Mouse (Mus musculus): ENCODE results near the gene Cep128. TPM values are rescaled to one million over a fixed set of nuclear protein-coding genes. Genes with fewer than 3 reads are reported as not detected.

Cep128 gene
- total RNA-seq, 1 experiment from 2014 or later = 18.7 TPM

DNA sequence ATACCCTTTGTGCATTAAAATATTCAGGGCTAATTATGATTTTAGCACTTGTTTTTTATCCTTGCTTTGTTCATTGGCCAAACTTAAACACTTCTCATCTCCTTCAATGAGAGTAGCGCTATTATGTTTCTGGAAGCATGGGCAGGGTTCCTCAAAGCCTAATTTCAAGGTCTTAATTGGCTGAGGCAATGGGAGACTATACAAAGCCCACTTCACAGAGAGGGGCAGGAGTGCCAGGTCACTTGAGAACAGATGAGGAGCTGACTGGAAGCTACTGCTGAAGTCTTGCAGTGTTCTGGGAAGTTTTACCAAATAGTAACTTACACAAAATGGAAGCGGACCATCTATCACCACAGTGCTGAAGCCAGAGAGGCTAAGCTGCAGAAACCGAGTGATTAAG, 179.9 kb downstream of the Cep128 start:
- no peak for ATAC-seq (ENCODE audit: extremely low read depth, insufficient number of reproducible peaks, low FRiP score, poor library complexity, severe bottlenecking)

DNA sequence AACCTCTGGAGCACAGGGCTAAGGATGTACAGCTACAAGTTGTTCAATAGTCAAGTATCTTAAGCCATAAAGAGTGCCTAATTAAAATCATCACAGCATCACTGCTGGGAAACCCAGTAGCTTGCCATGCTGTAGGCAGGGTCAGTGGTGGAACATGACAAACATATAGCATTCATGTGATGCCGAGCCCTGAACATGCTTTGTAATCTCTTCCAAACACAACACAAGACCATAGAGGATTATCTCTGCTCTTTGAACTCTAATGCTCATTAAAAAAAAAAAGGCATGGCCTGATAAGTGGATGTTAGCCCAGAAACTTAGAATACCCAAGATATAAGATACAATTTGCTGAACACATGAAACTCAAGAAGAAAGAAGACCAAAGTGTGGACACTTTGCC, 181.7 kb downstream of the Cep128 start:
- no peak for ATAC-seq (ENCODE audit: extremely low read depth, insufficient number of reproducible peaks, low FRiP score, poor library complexity, severe bottlenecking)

DNA sequence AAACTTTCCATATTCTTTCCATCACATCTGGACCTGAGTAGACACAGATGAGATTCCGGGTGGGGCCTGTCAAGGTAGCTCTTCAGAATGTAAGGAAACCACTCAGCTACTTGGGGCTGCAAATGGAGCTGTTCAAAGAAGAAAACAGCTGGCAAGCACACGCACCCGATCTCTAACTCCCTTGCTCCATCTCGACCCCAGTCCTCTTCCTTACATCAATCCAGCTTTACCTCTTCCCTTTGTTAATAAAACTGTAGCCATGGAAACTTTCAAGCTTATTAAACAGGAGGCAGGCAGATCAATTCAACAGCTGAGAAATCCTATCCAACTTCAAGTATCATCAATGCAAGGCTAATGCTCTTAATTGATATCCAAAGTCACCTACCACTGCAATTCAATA, 195.1 kb downstream of the Cep128 start:
- ATAC-seq (ENCODE audit: extremely low read depth, insufficient number of reproducible peaks, low FRiP score, poor library complexity, severe bottlenecking) = no peak

DNA sequence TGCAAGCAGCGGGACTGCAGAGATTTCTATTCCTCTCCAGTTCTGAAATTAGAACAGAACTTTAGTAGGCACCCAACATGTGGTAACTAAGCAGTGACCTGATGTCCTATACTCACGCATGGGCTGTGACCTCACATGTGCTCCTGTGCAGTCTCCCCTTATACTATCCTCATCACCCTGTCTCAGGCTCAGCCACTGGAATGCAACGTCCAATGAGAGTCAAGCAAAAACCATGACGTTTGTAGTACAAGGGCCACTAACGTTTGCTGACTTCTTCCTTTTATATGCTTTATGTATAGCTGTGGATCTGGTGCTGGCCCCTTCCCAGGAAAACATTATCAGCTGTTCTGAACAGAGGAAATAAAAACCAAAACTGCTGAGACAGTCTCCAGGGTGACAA, 198.6 kb downstream of the Cep128 start:
- no peak for ATAC-seq (ENCODE audit: extremely low read depth, insufficient number of reproducible peaks, low FRiP score, poor library complexity, severe bottlenecking)

DNA sequence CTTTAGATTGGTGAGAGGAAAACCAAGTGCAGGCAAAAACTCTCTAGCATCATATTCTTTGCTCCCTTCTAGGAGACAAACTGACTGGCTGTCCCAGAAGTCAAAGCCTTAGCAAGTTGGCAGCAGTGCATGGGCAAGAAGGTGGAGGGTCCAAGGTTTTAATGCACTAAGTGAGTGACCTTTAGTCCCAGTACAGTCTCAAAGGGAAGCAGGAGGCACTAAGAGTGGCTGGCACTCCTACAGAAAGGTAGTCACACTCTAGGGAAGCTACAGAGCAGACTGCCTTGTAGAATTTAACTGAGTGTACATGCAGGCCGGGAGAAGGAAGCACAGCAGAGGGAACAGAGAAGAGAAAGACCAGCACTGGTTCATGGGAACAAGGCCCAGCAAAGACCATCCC, 199.6 kb downstream of the Cep128 start:
- ATAC-seq (ENCODE audit: extremely low read depth, insufficient number of reproducible peaks, low FRiP score, poor library complexity, severe bottlenecking) = no peak

DNA sequence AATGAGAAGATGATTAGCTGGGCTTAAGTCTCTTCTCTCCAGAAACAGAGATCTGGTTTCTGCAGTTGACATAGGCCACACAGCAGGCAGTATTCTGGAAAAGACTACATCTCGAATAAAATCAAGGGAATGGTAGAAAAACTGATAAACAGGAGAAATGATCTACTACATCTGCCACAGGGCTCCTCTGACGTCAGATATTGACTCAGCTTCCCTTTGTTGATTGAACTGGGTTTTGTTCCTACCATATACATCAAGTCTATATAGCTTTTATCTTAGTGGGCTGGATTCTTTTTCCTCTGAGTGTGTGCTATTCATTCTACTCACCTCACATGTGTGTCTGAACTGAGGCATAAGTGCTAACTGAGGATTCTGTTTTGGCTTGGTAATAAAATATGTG, 200.3 kb downstream of the Cep128 start:
- no peak for ATAC-seq (ENCODE audit: extremely low read depth, insufficient number of reproducible peaks, low FRiP score, poor library complexity, severe bottlenecking)

DNA sequence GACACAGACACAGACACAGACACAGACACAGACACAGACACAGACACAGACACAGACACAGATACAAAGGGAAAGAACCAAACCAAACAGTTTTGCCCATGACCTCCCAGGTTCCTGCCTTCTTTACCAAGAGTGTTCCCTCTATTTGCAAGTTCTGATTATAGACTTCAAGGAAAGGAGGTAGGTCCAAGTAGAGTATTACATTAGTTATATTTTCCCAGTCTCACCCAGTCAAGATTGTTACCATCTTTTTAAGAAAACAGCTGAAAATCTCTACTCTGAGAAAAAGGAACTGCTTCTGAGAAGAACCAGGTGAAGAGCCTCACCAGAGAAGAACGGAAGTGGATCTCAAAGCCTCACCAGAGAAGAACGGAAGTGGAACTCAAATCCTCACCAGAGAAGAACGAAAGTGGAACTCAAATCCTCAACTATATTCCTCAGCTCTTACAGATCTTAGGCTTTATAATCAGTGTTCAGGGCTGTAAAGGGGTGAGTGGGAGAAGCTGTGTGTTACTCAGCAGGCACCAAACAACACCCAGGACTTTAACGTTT, 200.8 kb downstream of the Cep128 start:
- peak; percentile 91 for ATAC-seq (ENCODE audit: extremely low read depth, insufficient number of reproducible peaks, low FRiP score, poor library complexity, severe bottlenecking)

DNA sequence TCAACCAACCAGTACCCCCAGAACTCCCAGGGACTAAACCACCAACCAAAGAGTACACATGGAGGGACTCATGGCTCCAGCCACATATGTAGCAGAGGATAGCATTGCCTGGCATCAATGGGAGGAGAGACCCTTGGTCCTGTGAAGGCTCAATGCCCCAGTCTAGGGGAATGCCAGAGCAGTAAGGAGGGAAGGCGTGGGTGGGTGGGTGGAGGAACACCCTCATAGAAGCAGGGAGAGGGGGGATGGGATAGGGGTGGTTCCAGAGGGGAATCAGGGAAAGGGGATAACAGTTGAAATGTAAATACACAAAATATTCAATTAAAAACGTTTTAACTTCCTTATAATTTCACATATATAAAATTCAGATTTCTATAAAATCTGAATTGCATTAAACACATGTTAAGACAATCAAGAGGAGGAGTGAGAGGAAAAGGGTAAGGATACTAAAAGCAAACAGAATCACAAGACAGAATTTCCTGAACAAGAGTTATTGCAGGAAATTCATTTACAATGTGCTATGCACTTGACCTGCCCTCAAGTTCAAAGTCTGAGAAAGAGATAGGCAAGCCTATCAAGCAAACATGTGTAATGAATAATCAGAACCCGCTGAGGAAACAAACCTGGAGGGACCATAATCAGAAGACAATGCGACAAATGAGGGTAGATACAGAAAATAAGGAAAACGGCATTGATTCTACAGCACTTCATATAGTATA, 207.2 kb downstream of the Cep128 start:
- ATAC-seq (ENCODE audit: extremely low read depth, insufficient number of reproducible peaks, low FRiP score, poor library complexity, severe bottlenecking) = no peak

DNA sequence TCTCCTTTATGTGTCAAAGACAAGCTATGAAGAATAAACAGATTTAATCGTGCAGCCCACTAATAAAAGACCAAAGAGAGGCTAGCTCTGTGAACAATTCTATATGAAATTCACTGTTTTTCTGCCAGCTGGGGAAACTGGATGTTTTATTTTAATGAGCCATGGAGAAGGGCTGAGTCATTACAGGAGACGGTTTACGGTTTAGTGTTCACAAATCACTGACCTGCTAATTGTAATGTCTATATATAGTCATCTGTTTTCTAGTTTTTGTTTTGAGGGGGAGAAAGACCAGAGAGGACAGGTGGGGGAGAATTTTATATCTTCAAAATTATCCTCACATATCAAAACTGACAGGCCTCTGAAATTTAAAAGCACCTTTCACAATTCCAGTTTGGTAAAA, 212.6 kb downstream of the Cep128 start:
- ATAC-seq (ENCODE audit: extremely low read depth, insufficient number of reproducible peaks, low FRiP score, poor library complexity, severe bottlenecking) = no peak

DNA sequence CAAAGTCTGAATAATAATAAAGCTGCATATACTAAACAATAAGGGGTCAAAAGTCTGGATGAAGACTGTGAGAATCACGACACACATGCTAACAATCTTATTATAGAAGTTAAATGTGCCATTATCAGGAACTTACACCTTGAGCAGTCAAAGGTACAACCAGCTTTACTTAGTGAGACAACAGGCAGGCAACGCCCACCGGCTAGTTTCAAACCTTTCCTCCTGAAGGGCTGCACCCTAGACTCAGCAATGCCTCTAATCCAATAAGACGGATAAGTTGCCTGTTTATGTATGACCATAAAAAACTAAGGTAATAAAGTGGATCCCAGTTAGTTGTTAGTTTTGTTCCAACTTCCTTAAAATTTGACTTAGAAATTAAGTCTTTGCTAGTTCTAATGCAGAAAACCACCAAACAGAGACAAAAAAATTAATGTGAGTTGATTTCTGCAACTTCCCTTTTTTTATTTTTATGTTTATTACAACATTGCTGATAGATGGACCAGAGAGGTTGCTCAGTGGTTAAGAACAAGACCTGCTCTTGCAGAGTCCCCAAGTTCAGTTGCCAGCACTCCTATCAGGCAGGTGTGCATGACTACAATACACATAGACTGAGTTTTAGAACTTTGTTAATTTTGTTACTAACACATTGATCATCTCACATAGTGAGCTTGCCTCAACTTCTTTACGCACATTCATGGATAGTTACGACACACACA, 223.0 kb downstream of the Cep128 start:
- ATAC-seq (ENCODE audit: extremely low read depth, insufficient number of reproducible peaks, low FRiP score, poor library complexity, severe bottlenecking) = no peak

DNA sequence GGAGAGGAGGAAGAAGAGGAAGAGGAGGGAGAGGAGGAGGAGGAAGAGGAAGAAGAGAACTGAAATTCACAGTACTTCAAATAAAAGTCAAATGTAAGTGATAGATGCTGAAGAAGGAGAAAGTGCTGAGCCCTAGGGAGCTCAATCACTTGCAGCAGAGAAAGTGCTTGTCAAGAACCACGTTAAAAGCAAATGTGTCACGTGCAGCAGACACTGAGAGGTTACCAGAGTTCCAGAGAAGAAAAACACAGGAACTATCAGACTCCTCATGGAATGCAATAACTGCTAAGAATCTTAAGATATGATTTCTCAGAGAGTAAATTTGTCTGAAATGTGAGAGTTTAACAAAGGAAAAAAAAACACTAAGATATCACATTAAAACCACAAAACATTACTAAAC, 225.7 kb downstream of the Cep128 start:
- no peak for ATAC-seq (ENCODE audit: extremely low read depth, insufficient number of reproducible peaks, low FRiP score, poor library complexity, severe bottlenecking)

DNA sequence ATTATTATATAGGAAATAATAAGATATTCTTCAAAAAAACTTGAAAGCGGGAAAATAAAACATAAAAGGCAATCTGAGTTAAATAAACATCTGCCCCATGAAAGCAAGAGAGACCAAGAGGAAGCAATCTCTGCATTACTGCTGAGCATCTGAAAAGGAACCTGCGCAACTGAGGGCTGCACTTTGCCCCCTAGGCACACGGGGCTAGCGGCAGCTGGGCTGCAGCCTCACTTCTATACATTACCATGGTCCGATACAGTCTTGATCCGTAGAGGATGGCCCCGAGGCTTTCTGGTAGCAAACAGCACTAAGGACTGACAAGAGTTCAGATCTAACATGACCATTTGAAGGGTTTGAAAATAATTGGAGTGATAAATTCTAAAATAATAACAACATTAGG, 230.2 kb downstream of the Cep128 start:
- no peak for ATAC-seq (ENCODE audit: extremely low read depth, insufficient number of reproducible peaks, low FRiP score, poor library complexity, severe bottlenecking)

DNA sequence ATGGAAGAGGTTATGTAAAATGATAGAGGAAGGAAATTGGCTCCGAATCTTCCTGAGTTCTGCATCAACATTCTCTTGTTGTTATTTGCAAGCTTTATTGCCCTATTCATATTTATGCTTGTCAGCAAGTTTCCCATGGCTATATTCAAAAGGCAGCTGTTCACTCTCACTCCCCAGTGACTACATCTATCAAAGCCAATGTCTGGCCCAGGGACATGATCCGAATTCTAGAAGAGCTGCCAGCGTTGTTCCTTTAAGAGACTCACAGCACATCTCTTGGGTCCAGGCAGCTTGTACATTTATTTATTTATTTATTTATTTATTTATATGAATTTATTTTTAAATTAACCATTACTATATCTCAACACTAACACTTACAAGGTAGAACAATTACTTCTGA, 235.1 kb downstream of the Cep128 start:
- no peak for ATAC-seq (ENCODE audit: extremely low read depth, insufficient number of reproducible peaks, low FRiP score, poor library complexity, severe bottlenecking)

DNA sequence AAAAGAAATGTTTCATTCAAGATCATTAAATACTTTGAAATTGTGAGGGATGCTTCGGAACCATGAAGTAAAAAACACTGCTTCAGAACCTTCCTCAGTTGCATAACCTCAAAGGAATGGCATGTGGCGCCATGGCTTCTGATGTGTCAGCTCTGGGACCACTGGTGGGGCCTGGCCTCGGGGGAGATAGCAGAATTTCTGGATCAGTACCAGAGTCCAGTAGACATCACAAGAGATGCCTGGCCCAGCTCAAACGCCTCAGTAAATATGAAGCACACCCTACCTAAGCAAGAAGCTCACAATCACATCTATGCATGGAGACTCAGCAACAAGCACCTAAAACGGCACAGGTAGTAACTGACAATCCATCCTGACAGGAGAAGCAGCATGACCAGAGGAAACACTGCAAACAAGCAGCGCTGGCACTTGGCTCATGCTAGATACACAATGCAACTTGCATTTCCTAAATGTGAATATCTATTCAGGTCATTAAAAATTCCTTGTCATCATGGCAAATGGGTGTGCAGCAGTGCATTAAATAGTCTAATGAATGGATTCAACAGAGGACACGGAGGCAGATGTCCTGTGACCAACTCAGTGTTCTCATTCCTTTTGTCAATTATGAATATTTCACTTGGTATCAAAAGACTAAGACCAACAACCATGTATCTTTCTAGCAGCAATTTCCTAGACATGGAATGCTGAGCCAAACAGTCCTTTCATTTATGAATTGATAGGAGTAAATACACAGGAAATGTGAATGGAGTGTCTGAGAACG, 249.3 kb downstream of the Cep128 start:
- ATAC-seq (ENCODE audit: extremely low read depth, insufficient number of reproducible peaks, low FRiP score, poor library complexity, severe bottlenecking) = no peak

DNA sequence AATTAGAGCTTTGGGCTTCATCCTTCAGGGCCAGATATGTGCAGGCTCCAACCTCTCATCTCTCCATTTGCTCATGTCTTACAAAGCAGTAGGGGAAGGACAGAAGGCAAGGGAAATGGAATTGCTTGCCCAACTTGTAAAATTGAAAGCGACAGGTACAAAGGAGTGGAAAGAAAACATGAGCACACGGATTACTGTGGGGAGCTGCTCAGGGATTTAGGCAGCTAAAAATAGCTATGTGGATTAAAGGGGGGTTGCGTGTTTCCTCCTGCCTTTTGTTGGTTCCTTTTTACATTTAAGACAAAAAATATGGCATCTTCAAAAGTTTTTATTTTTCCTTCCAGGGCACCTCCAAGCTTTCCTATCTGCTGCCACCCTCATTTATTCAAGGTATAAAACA, 269.2 kb downstream of the Cep128 start:
- no peak for ATAC-seq (ENCODE audit: extremely low read depth, insufficient number of reproducible peaks, low FRiP score, poor library complexity, severe bottlenecking)

DNA sequence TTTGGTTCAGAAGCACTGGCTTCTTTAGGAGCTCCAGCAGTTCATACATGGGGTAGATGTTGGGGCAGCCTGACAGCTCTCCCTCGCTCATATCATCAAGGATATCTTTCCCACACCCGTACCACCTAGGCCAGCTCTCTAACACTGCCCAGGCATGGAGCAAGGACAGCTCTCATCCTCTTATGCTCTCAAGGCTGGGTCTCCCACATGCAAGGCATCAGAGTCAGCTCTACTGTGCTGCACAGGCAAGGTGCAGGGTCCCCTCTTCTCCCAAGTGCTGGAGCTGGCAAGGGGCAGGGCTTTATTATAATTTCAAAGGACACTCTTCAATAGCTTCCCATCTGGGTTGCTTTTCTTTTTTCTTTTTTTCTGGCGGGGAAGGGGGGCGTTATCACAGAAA, 280.9 kb downstream of the Cep128 start:
- no peak for ATAC-seq (ENCODE audit: extremely low read depth, insufficient number of reproducible peaks, low FRiP score, poor library complexity, severe bottlenecking)

DNA sequence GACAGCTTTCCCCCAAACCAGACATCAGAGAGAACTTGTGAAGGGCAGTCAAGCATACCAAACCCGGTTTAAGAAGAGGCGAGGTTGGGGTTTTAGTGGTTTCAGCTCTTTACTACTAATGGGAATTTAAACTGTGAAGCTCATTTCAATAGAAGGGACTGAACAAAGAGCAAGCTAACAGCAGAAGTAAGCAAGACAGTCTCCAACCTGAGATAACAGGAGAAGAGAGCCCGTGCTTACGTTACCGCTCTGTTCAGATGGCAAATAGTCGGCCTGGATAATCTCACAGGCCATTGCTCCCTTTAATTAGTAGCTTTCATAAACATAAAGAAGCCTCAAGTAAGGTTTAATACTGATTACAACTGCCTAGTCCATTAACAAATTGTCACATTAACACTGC, 286.3 kb downstream of the Cep128 start:
- no peak for ATAC-seq (ENCODE audit: extremely low read depth, insufficient number of reproducible peaks, low FRiP score, poor library complexity, severe bottlenecking)

DNA sequence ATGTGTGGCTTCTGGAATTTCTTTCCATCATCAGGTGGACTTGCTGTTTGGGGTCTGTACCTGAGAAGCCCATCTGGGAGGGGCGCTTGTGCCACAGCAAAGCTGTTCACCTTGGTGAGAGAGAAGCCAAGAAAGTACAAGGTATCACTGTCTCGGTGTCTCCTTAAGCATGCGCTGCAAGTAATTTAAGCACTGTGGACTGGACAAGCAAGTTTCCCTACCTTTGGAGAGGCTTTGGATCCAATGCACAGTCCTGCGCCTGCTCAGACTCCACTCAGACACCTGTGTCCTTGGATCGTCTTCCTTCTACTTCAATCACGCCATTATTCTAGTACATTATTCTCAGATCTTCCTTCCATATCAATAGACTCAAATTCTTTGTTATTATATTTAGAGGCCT, 288.0 kb downstream of the Cep128 start:
- no peak for ATAC-seq (ENCODE audit: extremely low read depth, insufficient number of reproducible peaks, low FRiP score, poor library complexity, severe bottlenecking)

DNA sequence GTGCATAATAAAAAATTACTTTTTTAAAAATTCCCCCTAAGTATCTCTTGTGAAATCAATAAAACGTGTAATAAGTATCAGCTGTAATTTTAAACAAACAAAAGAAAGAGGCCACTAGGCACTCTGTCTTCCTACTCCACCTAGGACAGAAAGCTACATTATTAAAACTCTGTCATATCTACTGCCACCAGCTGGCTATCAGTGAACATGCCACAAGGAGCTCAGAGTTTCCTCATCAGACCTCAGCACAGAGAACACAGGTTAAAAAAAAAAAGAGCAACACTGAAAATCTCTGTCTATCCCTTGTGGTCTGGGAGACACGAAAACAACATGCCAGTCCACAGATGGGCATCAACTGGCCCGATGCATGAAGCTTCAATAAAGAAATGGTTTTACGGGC, 295.9 kb downstream of the Cep128 start:
- no peak for ATAC-seq (ENCODE audit: extremely low read depth, insufficient number of reproducible peaks, low FRiP score, poor library complexity, severe bottlenecking)

DNA sequence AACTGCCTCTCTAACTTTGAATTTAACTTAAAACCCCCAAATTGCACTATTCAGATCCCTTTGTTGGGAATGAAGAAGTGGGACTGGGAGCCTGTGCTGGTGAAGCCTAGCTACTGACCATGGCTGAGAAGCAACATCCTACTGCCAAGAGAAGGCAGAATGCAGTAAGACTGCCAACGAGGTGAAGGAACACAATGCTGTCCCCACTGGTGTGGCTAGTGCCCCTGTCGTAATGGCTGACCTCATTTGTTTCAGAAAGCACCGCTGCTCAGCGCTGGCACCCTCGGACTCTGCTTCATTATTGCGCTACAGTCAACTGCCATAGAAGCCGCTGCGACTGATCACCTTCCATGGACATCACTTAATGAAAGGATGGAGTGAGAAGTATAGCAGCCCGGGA, 298.2 kb downstream of the Cep128 start:
- no peak for ATAC-seq (ENCODE audit: extremely low read depth, insufficient number of reproducible peaks, low FRiP score, poor library complexity, severe bottlenecking)

Measured in neutrophil, adult 5-6 weeks (primary cell).